Mouse (Mus musculus) MEL (cell line): ENCODE measurements around the gene Itm2b. TPM values are rescaled to one million over a fixed set of nuclear protein-coding genes. Genes with fewer than 3 reads are reported as not detected.

Experiments
- DNase-seq: peaks from one replicate; pipeline ENCODE4 v3.0.0; 2011; ENCODE audit warnings: low read depth, low spot score
- H3K27ac ChIP-seq: 2 replicates; pipeline ENCODE4 v1.5.1; 2012; ENCODE audit warnings: low read depth, mild to moderate bottlenecking, control low read depth, low read length, moderate library complexity; ENCODE audit not compliant: control insufficient read depth
- H3K27me3 ChIP-seq, 2 experiments: fragments of 150-350 bp in 1 of 2; sonication (generic) in 1 of 2; 2 replicates each; pipeline ENCODE4 v1.6.1; 2012; ENCODE audit warnings: low read length in 2 of 2, mild to moderate bottlenecking in 2 of 2, improper control_type of control experiment in 1 of 2, moderate library complexity in 1 of 2; ENCODE audit not compliant: insufficient read depth in 2 of 2, control insufficient read depth in 1 of 2
- H3K36me3 ChIP-seq, 2 experiments: 2 replicates each; pipeline ENCODE4 v1.6.1; 2012 to 2014; ENCODE audit warnings: low read length in 2 of 2, improper control_type of control experiment in 1 of 2, inconsistent platforms in 1 of 2, mild to moderate bottlenecking in 1 of 2; ENCODE audit not compliant: insufficient read depth in 2 of 2, control insufficient read depth in 1 of 2
- H3K4me1 ChIP-seq, 2 experiments: fragments of 150-350 bp in 1 of 2; sonication (generic) in 1 of 2; 2 replicates each; pipeline ENCODE4 v1.6.1; 2012; ENCODE audit warnings: low read length in 2 of 2, improper control_type of control experiment in 1 of 2, mild to moderate bottlenecking in 1 of 2; ENCODE audit not compliant: insufficient read depth in 2 of 2, control insufficient read depth in 1 of 2
- H3K4me3 ChIP-seq, 2 experiments: fragments of 150-350 bp in 1 of 2; sonication (generic) in 1 of 2; 2 replicates each; pipeline ENCODE4 v1.5.1; 2012; ENCODE audit warnings: low read depth in 2 of 2, low read length in 2 of 2, mild to moderate bottlenecking in 2 of 2, moderate library complexity in 2 of 2, control low read depth in 1 of 2, improper control_type of control experiment in 1 of 2; ENCODE audit not compliant: control insufficient read depth in 1 of 2, insufficient read depth in 1 of 2
- H3K79me2 ChIP-seq: 2 replicates; pipeline ENCODE4 v1.6.1; 2012; ENCODE audit warnings: mild to moderate bottlenecking, low read length, moderate library complexity; ENCODE audit not compliant: control insufficient read depth, poor library complexity, insufficient read depth
- H3K9ac ChIP-seq: 2 replicates; pipeline ENCODE4 v1.6.1; 2012; ENCODE audit warnings: low read depth, mild to moderate bottlenecking, control low read depth, low read length, moderate library complexity; ENCODE audit not compliant: control insufficient read depth, poor library complexity, severe bottlenecking
- H3K9me3 ChIP-seq: fragments of 150-350 bp; sonication (generic); replicated peaks from 2 replicates; pipeline ENCODE4 v1.6.1; 2012; ENCODE audit warnings: mild to moderate bottlenecking, low read length, improper control_type of control experiment, moderate library complexity; ENCODE audit not compliant: insufficient read depth
- BHLHE40 ChIP-seq: IDR thresholded peaks from 2 replicates; pipeline ENCODE4 v1.6.1; 2012; ENCODE audit warnings: low read depth, mild to moderate bottlenecking, inconsistent platforms, low read length, improper control_type of control experiment, borderline replicate concordance
- CHD1 ChIP-seq: IDR thresholded peaks from 2 replicates; pipeline ENCODE4 v1.6.1; 2012; ENCODE audit warnings: low read depth, mild to moderate bottlenecking, inconsistent platforms, low read length, improper control_type of control experiment
- CHD2 ChIP-seq: IDR thresholded peaks from 2 replicates; pipeline ENCODE4 v1.6.1; 2011; ENCODE audit warnings: low read length, improper control_type of control experiment
- ELF1 ChIP-seq: IDR thresholded peaks from 2 replicates; pipeline ENCODE4 v1.6.1; 2014; ENCODE audit warnings: low read depth, mild to moderate bottlenecking, inconsistent platforms, low read length, improper control_type of control experiment, moderate library complexity
- EP300 ChIP-seq, 2 experiments: IDR thresholded peaks; 2 replicates each; pipeline ENCODE4 v1.6.1; 2011; ENCODE audit warnings: improper control_type of control experiment in 2 of 2, low read length in 2 of 2, low read depth in 1 of 2, mild to moderate bottlenecking in 1 of 2
- ETS1 ChIP-seq: IDR thresholded peaks from 2 replicates; pipeline ENCODE4 v1.6.1; 2012; ENCODE audit warnings: low read depth, mild to moderate bottlenecking, inconsistent platforms, low read length, improper control_type of control experiment, moderate library complexity
- GABPA ChIP-seq: IDR thresholded peaks from 2 replicates; pipeline ENCODE4 v1.6.1; 2012; ENCODE audit warnings: low read depth, mild to moderate bottlenecking, inconsistent platforms, low read length, improper control_type of control experiment, moderate library complexity
- GATA1 ChIP-seq: IDR thresholded peaks from 2 replicates; pipeline ENCODE4 v1.6.1; 2011; ENCODE audit warnings: low read depth, low read length, improper control_type of control experiment
- HCFC1 ChIP-seq: IDR thresholded peaks from 2 replicates; pipeline ENCODE4 v1.6.1; 2012; ENCODE audit warnings: low read depth, mild to moderate bottlenecking, inconsistent platforms, low read length, improper control_type of control experiment, moderate library complexity
- JUND ChIP-seq: IDR thresholded peaks from 2 replicates; pipeline ENCODE4 v1.6.1; 2011; ENCODE audit warnings: low read depth, mild to moderate bottlenecking, improper control_type of control experiment, low read length
- KAT2A ChIP-seq: conservative IDR thresholded peaks from 2 replicates; pipeline ENCODE4 v1.6.1; 2012; ENCODE audit warnings: low read depth, low read length, improper control_type of control experiment, inconsistent platforms
- MAFK ChIP-seq: IDR thresholded peaks from 2 replicates; pipeline ENCODE4 v1.6.1; 2011; ENCODE audit warnings: low read depth, mild to moderate bottlenecking, low read length, improper control_type of control experiment, borderline replicate concordance
- MAZ ChIP-seq: IDR thresholded peaks from 2 replicates; pipeline ENCODE4 v1.6.1; 2012; ENCODE audit warnings: low read depth, mild to moderate bottlenecking, inconsistent platforms, low read length, improper control_type of control experiment
- MEF2A ChIP-seq: IDR thresholded peaks from 2 replicates; pipeline ENCODE4 v1.6.1; 2014; ENCODE audit warnings: low read depth, mild to moderate bottlenecking, inconsistent platforms, low read length, improper control_type of control experiment; ENCODE audit not compliant: poor library complexity, insufficient replicate concordance, severe bottlenecking; ENCODE audit errors: extremely low read depth
- MXI1 ChIP-seq: IDR thresholded peaks from 2 replicates; pipeline ENCODE4 v1.6.1; 2011; ENCODE audit warnings: mild to moderate bottlenecking, low read depth, low read length, improper control_type of control experiment
- MYB ChIP-seq: IDR thresholded peaks from 2 replicates; pipeline ENCODE4 v1.6.1; 2011; ENCODE audit warnings: mild to moderate bottlenecking, low read depth, low read length, improper control_type of control experiment
- MYC ChIP-seq: IDR thresholded peaks from 2 replicates; pipeline ENCODE4 v1.6.1; 2011; ENCODE audit warnings: low read depth, mild to moderate bottlenecking, low read length, improper control_type of control experiment, moderate library complexity
- NRF1 ChIP-seq: IDR thresholded peaks from 2 replicates; pipeline ENCODE4 v1.6.1; 2014; ENCODE audit warnings: low read depth, mild to moderate bottlenecking, inconsistent platforms, low read length, improper control_type of control experiment, moderate library complexity; ENCODE audit not compliant: poor library complexity, insufficient read depth, severe bottlenecking
- POLR2A ChIP-seq, 2 experiments: IDR thresholded peaks; 2 replicates each; pipeline ENCODE4 v1.6.1; 2011 to 2012; ENCODE audit warnings: low read length in 2 of 2, mild to moderate bottlenecking in 2 of 2, control low read depth in 1 of 2, improper control_type of control experiment in 1 of 2, low read depth in 1 of 2, moderate library complexity in 1 of 2; ENCODE audit not compliant: control insufficient read depth in 1 of 2, insufficient read depth in 1 of 2, poor library complexity in 1 of 2
- POLR2AphosphoS2 ChIP-seq: IDR thresholded peaks from 2 replicates; pipeline ENCODE4 v1.6.1; 2011; ENCODE audit warnings: low read length, improper control_type of control experiment
- RAD21 ChIP-seq: IDR thresholded peaks from 2 replicates; pipeline ENCODE4 v1.6.1; 2011; ENCODE audit warnings: mild to moderate bottlenecking, low read depth, low read length, improper control_type of control experiment
- RCOR1 ChIP-seq: IDR thresholded peaks from 2 replicates; pipeline ENCODE4 v1.6.1; 2012; ENCODE audit warnings: low read depth, mild to moderate bottlenecking, inconsistent platforms, low read length, improper control_type of control experiment
- SIN3A ChIP-seq: IDR thresholded peaks from 2 replicates; pipeline ENCODE4 v1.6.1; 2012; ENCODE audit warnings: low read length, improper control_type of control experiment, inconsistent platforms
- TAL1 ChIP-seq: IDR thresholded peaks from 2 replicates; pipeline ENCODE4 v1.6.1; 2012; ENCODE audit warnings: mild to moderate bottlenecking, inconsistent platforms, low read length, moderate library complexity, mixed read lengths
- TBP ChIP-seq: IDR thresholded peaks from 2 replicates; pipeline ENCODE4 v1.8.0; 2011; ENCODE audit warnings: low read depth, low read length, improper control_type of control experiment
- TCF12 ChIP-seq: IDR thresholded peaks from 2 replicates; pipeline ENCODE4 v1.6.1; 2014; ENCODE audit warnings: low read depth, mild to moderate bottlenecking, inconsistent platforms, low read length, improper control_type of control experiment, moderate library complexity
- USF2 ChIP-seq, 2 experiments: IDR thresholded peaks; 2 replicates each; pipeline ENCODE4 v1.6.1; 2011 to 2012; ENCODE audit warnings: improper control_type of control experiment in 2 of 2, low read length in 2 of 2, borderline replicate concordance in 1 of 2, inconsistent platforms in 1 of 2, low read depth in 1 of 2, mild to moderate bottlenecking in 1 of 2; ENCODE audit not compliant: insufficient read depth in 1 of 2
- ZC3H11A ChIP-seq: IDR thresholded peaks from 2 replicates; pipeline ENCODE4 v1.6.1; 2012; ENCODE audit warnings: low read depth, mild to moderate bottlenecking, inconsistent platforms, low read length, improper control_type of control experiment
- ZKSCAN1 ChIP-seq: IDR thresholded peaks from 2 replicates; pipeline ENCODE4 v1.6.1; 2012; ENCODE audit warnings: low read depth, mild to moderate bottlenecking, inconsistent platforms, low read length, improper control_type of control experiment, moderate library complexity
- ZNF384 ChIP-seq: IDR thresholded peaks from 2 replicates; pipeline ENCODE4 v1.6.1; 2012; ENCODE audit warnings: low read depth, mild to moderate bottlenecking, inconsistent platforms, low read length, improper control_type of control experiment
- polyA plus RNA-seq, 2 experiments: library from polyadenylated mRNA; stranded (reverse) in 1 of 2; unstranded in 1 of 2; fragments of >175 nt in 1 of 2; fragments of >200 nt in 1 of 2; gene quantifications; 2 replicates each; pipeline versions ENCODE4 v1.2.1 to v1.2.4; 2012; ENCODE audit warnings: low replicate concordance in 2 of 2, low read depth in 1 of 2; ENCODE audit not compliant: insufficient read length in 2 of 2, insufficient read depth in 1 of 2, missing spikeins in 1 of 2
- total RNA-seq: library from RNA; depleted of rRNA; stranded (reverse); fragments of 300-350 nt; gene quantifications from 2 replicates; pipeline ENCODE4 v1.2.3, GENCODE M21; 2012

Gene Itm2b
- total and polyA plus RNA-seq, 3 experiments: 54.0 to 312 (median 101) TPM

- 0 out of 2 replicates have a peak, but pooled peaks cover 2% of the 10 kb centered on the region for H3K79me2 ChIP-seq
- H3K4me3 ChIP-seq: peak overlapping the region; percentile 35 to 36
- peak overlapping the region; percentile 18 for H3K9ac ChIP-seq
- TF ChIP-seq RCOR1: peak; percentile 74
- TF ChIP-seq NRF1: no peak
- no peak for TF ChIP-seq ZC3H11A
- TF ChIP-seq KAT2A: no peak
- TF ChIP-seq MEF2A: no peak
- peak; percentile 49; the same call in 1 of the 2 replicates for TF ChIP-seq ELF1
- TF ChIP-seq RAD21: no peak
- peak; percentile 34; the same call in 1 of the 2 replicates for TF ChIP-seq TAL1
- no peak for TF ChIP-seq USF2 (IDR thresholded peaks at IDR 0.05; ENCODE audit: borderline replicate concordance in 1 of 2, insufficient read depth in 1 of 2, low read depth in 1 of 2, low read length in 2 of 2)
- 0 out of 2 replicates have a peak, but pooled peaks have one; percentile 12 for TF ChIP-seq HCFC1
- peak; percentile 25 for TF ChIP-seq SIN3A
- TF ChIP-seq BHLHE40: peak; percentile 28; the same call in 1 of the 2 replicates
- no peak; the same call in 1 of the 2 replicates for TF ChIP-seq POLR2AphosphoS2
- TF ChIP-seq POLR2A (IDR thresholded peaks at IDR 0.05; ENCODE audit: control insufficient read depth in 1 of 2, insufficient read depth in 1 of 2, low read depth in 1 of 2, low read length in 2 of 2, poor library complexity in 1 of 2): no peak
- TF ChIP-seq CHD2: no peak
- no peak for TF ChIP-seq ZKSCAN1
- TF ChIP-seq TCF12: peak; percentile 65
- no peak for TF ChIP-seq CHD1
- no peak for TF ChIP-seq ZNF384
- TF ChIP-seq GATA1: peak; percentile 84
- TF ChIP-seq EP300 (IDR thresholded peaks at IDR 0.05; ENCODE audit: low read depth in 1 of 2, low read length in 2 of 2): peak; percentile 77 to 86
- TF ChIP-seq JUND: no peak
- no peak for TF ChIP-seq MYC
- no peak for TF ChIP-seq MYB
- peak; percentile 71 for TF ChIP-seq ETS1
- TF ChIP-seq MXI1: peak; percentile 73
- no peak for TF ChIP-seq TBP
- TF ChIP-seq MAZ: no peak; the same call in 1 of the 2 replicates
- TF ChIP-seq MAFK: no peak
- no peak for TF ChIP-seq GABPA
- TF ChIP-seq, all 39 proteins: peak for 11
- Histone ChIP-seq H3K27ac (peak overlapping the region; percentile 50), H3K4me1 (peaks cover 17 to 25% of the 10 kb centered on the region in 2 experiments), H3K27me3 (no peaks in the 10 kb centered on the region), H3K9me3 (no peaks in the 10 kb centered on the region), H3K36me3 (peaks cover 6 to 20% of the 10 kb centered on the region in 2 experiments)
- peak; percentile 70 for DNase-seq
These were observed 14.9 kb downstream of the Itm2b start for GRCm38 (mm10) chr14:73370078-73370670.
